Mouse (Mus musculus): Measurements from ENCODE around the gene Dmd. TPM values are rescaled to one million over a fixed set of nuclear protein-coding genes. Genes with fewer than 3 reads are reported as not detected.
"Not testable (repeated sequence)": the region's sequence is repeated elsewhere in the genome, so short reads cannot be mapped to it uniquely, and the experiment has no call there.

The Dmd gene
- polyA plus RNA-seq, 1 experiment from 2014 or later, result 29.4 TPM

- no peak overlapping the region for H3K27ac ChIP-seq
- H3K36me3 ChIP-seq (replicated peaks), result no peaks in the 10 kb centered on the region
- H3K4me3 ChIP-seq, result no peak overlapping the region
- no peaks in the 10 kb centered on the region for H3K27me3 ChIP-seq (replicated peaks)
- no peaks in the 10 kb centered on the region for H3K4me1 ChIP-seq
- ATAC-seq (replicated peaks), result no peak
- no peaks in the 10 kb centered on the region for H3K9me3 ChIP-seq
- H3K9ac ChIP-seq, result no peak overlapping the region
- H3K4me2 ChIP-seq, result no peak overlapping the region
These were observed 838.7 kb downstream of the Dmd start for GRCm38 (mm10) chrX:83787406-83787805.

GRCm38 (mm10) chrX:83867469-83867868 is 918.8 kb downstream of the Dmd start:
- not testable (repeated sequence) for H3K36me3 ChIP-seq (replicated peaks); H3K4me2 ChIP-seq; H3K27ac ChIP-seq; H3K27me3 ChIP-seq (replicated peaks); H3K9me3 ChIP-seq; H3K9ac ChIP-seq; ATAC-seq (replicated peaks); H3K4me3 ChIP-seq; H3K4me1 ChIP-seq
- 54% methylated on average over 9 of the region's 9 CpGs for WGBS

- H3K27me3 ChIP-seq (replicated peaks); ATAC-seq (replicated peaks); H3K9ac ChIP-seq; H3K4me3 ChIP-seq; H3K36me3 ChIP-seq (replicated peaks); H3K27ac ChIP-seq; H3K4me1 ChIP-seq; H3K4me2 ChIP-seq; H3K9me3 ChIP-seq: not testable (repeated sequence)
- 86% methylated on average over 11 of the region's 11 CpGs for WGBS
These were observed 926.7 kb downstream of the Dmd start for GRCm38 (mm10) chrX:83875389-83875788.

- H3K4me1 ChIP-seq, result no peaks in the 10 kb centered on the region
- no peak overlapping the region for H3K4me3 ChIP-seq
- H3K9ac ChIP-seq, result no peak overlapping the region
- H3K36me3 ChIP-seq (replicated peaks), result no peaks in the 10 kb centered on the region
- H3K4me2 ChIP-seq, result no peak overlapping the region
- no peak overlapping the region for H3K27ac ChIP-seq
- H3K27me3 ChIP-seq (replicated peaks), result no peaks in the 10 kb centered on the region
- WGBS, result 69% methylated on average over 1 of the region's 1 CpGs
- ATAC-seq (replicated peaks), result no peak
- H3K9me3 ChIP-seq, result no peaks in the 10 kb centered on the region
These were observed 1027.2 kb downstream of the Dmd start for GRCm38 (mm10) chrX:83975895-83976294.

- H3K4me1 ChIP-seq, result no peaks in the 10 kb centered on the region
- ATAC-seq (replicated peaks), result no peak
- H3K27ac ChIP-seq, result no peak overlapping the region
- H3K4me2 ChIP-seq, result no peak overlapping the region
- 38% methylated on average over 7 of the region's 7 CpGs for WGBS
- no peak overlapping the region for H3K9ac ChIP-seq
- no peak overlapping the region for H3K4me3 ChIP-seq
- no peaks in the 10 kb centered on the region for H3K9me3 ChIP-seq
- no peaks in the 10 kb centered on the region for H3K36me3 ChIP-seq (replicated peaks)
- no peaks in the 10 kb centered on the region for H3K27me3 ChIP-seq (replicated peaks)
These were observed 1052.6 kb downstream of the Dmd start for GRCm38 (mm10) chrX:84001294-84001693.

- H3K27ac ChIP-seq; H3K4me1 ChIP-seq; H3K27me3 ChIP-seq (replicated peaks); H3K4me3 ChIP-seq; ATAC-seq (replicated peaks); H3K4me2 ChIP-seq; H3K9me3 ChIP-seq; H3K9ac ChIP-seq; H3K36me3 ChIP-seq (replicated peaks): not testable (repeated sequence)
- WGBS, result 91% methylated on average over 3 of the region's 3 CpGs
These were observed 1113.8 kb downstream of the Dmd start for GRCm38 (mm10) chrX:84062431-84062830.

- Histone ChIP-seq H3K9me3 (no peaks in the 10 kb centered on the region), H3K27ac (no peak overlapping the region), H3K4me3 (no peak overlapping the region), H3K4me2 (no peak overlapping the region), H3K36me3 (replicated peaks) (no peaks in the 10 kb centered on the region), H3K27me3 (replicated peaks) (no peaks in the 10 kb centered on the region), H3K9ac (no peak overlapping the region), H3K4me1 (no peaks in the 10 kb centered on the region)
- no peak for ATAC-seq (replicated peaks)
- 75% methylated on average over 2 of the region's 2 CpGs for WGBS
These were observed 1217.2 kb downstream of the Dmd start for GRCm38 (mm10) chrX:84165872-84166271.

- Histone ChIP-seq H3K36me3 (replicated peaks) (no peaks in the 10 kb centered on the region), H3K4me2 (no peak overlapping the region), H3K27ac (no peak overlapping the region), H3K4me1 (no peaks in the 10 kb centered on the region), H3K27me3 (replicated peaks) (no peaks in the 10 kb centered on the region), H3K9ac (no peak overlapping the region), H3K4me3 (no peak overlapping the region), H3K9me3 (no peaks in the 10 kb centered on the region)
- no peak; the same call in 1 of the 2 replicates for ATAC-seq (replicated peaks)
- 45% methylated on average over 2 of the region's 2 CpGs for WGBS
These were observed 1292.7 kb downstream of the Dmd start for GRCm38 (mm10) chrX:84241297-84241859.

- no peaks in the 10 kb centered on the region for H3K9me3 ChIP-seq
- H3K4me1 ChIP-seq, result no peaks in the 10 kb centered on the region
- no peak overlapping the region for H3K4me3 ChIP-seq
- H3K4me2 ChIP-seq, result no peak overlapping the region
- no peak for ATAC-seq (replicated peaks)
- no peaks in the 10 kb centered on the region for H3K36me3 ChIP-seq (replicated peaks)
- no peak overlapping the region for H3K9ac ChIP-seq
- no peak overlapping the region for H3K27ac ChIP-seq
- no peaks in the 10 kb centered on the region for H3K27me3 ChIP-seq (replicated peaks)
These were observed 1381.9 kb downstream of the Dmd start for GRCm38 (mm10) chrX:84330593-84330992.

- H3K9me3 ChIP-seq, result no peaks in the 10 kb centered on the region
- H3K4me1 ChIP-seq, result no peaks in the 10 kb centered on the region
- H3K4me2 ChIP-seq, result no peak overlapping the region
- H3K27me3 ChIP-seq (replicated peaks), result no peaks in the 10 kb centered on the region
- H3K36me3 ChIP-seq (replicated peaks), result no peaks in the 10 kb centered on the region
- ATAC-seq (replicated peaks), result no peak
- H3K4me3 ChIP-seq, result no peak overlapping the region
- 88% methylated on average over 1 of the region's 1 CpGs for WGBS
- H3K9ac ChIP-seq, result no peak overlapping the region
- H3K27ac ChIP-seq, result no peak overlapping the region
These were observed 1383.5 kb downstream of the Dmd start for GRCm38 (mm10) chrX:84332177-84332576.

GRCm38 (mm10) chrX:84364981-84365380 is 1416.3 kb downstream of the Dmd start:
- H3K4me2 ChIP-seq, result no peak overlapping the region
- no peaks in the 10 kb centered on the region for H3K27me3 ChIP-seq (replicated peaks)
- H3K9ac ChIP-seq, result no peak overlapping the region
- no peaks in the 10 kb centered on the region for H3K9me3 ChIP-seq
- H3K36me3 ChIP-seq (replicated peaks), result no peaks in the 10 kb centered on the region
- ATAC-seq (replicated peaks), result no peak
- H3K4me1 ChIP-seq, result no peaks in the 10 kb centered on the region
- no peak overlapping the region for H3K4me3 ChIP-seq
- H3K27ac ChIP-seq, result no peak overlapping the region

GRCm38 (mm10) chrX:84435608-84436007 is 1486.9 kb downstream of the Dmd start:
- Histone ChIP-seq H3K36me3 (replicated peaks) (no peaks in the 10 kb centered on the region), H3K27me3 (replicated peaks) (no peaks in the 10 kb centered on the region), H3K4me1 (no peaks in the 10 kb centered on the region), H3K4me3 (no peak overlapping the region), H3K9me3 (no peaks in the 10 kb centered on the region), H3K9ac (no peak overlapping the region), H3K27ac (no peak overlapping the region), H3K4me2 (no peak overlapping the region)
- 68% methylated on average over 4 of the region's 4 CpGs for WGBS
- ATAC-seq (replicated peaks), result no peak

- peak; percentile 52; the same call in 1 of the 2 replicates for ATAC-seq (replicated peaks)
- Histone ChIP-seq H3K4me3 (no peak overlapping the region), H3K9ac (no peak overlapping the region), H3K9me3 (no peaks in the 10 kb centered on the region), H3K4me2 (no peak overlapping the region), H3K36me3 (replicated peaks) (no peaks in the 10 kb centered on the region), H3K4me1 (no peaks in the 10 kb centered on the region), H3K27me3 (replicated peaks) (no peaks in the 10 kb centered on the region), H3K27ac (no peak overlapping the region)
- WGBS, result 27% methylated on average over 4 of the region's 4 CpGs
These were observed 1487.9 kb downstream of the Dmd start for GRCm38 (mm10) chrX:84436556-84436955.
